Mouse (Mus musculus): ENCODE results near the gene Grid1. TPM values are rescaled to one million over a fixed set of nuclear protein-coding genes. Genes with fewer than 3 reads are reported as not detected.

The Grid1 gene
- polyA plus RNA-seq, 1 experiment = not detected

GRCm38 (mm10) chr14:34824186-34824585 is 4.3 kb downstream of the Grid1 start:
- peaks cover 24% of the 10 kb centered on the region for H3K4me1 ChIP-seq
- H3K9me3 ChIP-seq = peaks cover 6% of the 10 kb centered on the region; the same call in 1 of the 2 replicates
- H3K36me3 ChIP-seq (replicated peaks; ENCODE audit: low read length) = no peaks in the 10 kb centered on the region
- TF ChIP-seq FLI1 (IDR thresholded peaks at IDR 0.05; ENCODE audit: low read length) = no peak
- no peak for TF ChIP-seq GATA1 (IDR thresholded peaks at IDR 0.05; ENCODE audit: borderline replicate concordance, low read length)
- peaks cover 61% of the 10 kb centered on the region for H3K27me3 ChIP-seq (replicated peaks)
- no peak overlapping the region for H3K4me3 ChIP-seq (replicated peaks)

GRCm38 (mm10) chr14:34825902-34826301 is 6.0 kb downstream of the Grid1 start:
- peaks cover 44% of the 10 kb centered on the region for H3K27me3 ChIP-seq (replicated peaks)
- H3K9me3 ChIP-seq = peaks cover 6% of the 10 kb centered on the region; the same call in 1 of the 2 replicates
- H3K36me3 ChIP-seq (replicated peaks; ENCODE audit: low read length) = no peaks in the 10 kb centered on the region
- no peak overlapping the region for H3K4me3 ChIP-seq (replicated peaks)
- no peak for TF ChIP-seq GATA1 (IDR thresholded peaks at IDR 0.05; ENCODE audit: borderline replicate concordance, low read length)
- TF ChIP-seq FLI1 (IDR thresholded peaks at IDR 0.05; ENCODE audit: low read length) = no peak
- peaks cover 11% of the 10 kb centered on the region for H3K4me1 ChIP-seq

- Histone ChIP-seq H3K9me3 (no peaks in the 10 kb centered on the region), H3K36me3 (replicated peaks; ENCODE audit: low read length) (no peaks in the 10 kb centered on the region), H3K27me3 (replicated peaks) (peaks cover 8% of the 10 kb centered on the region), H3K4me1 (no peaks in the 10 kb centered on the region), H3K4me3 (replicated peaks) (no peak overlapping the region)
- no peak for TF ChIP-seq FLI1 (IDR thresholded peaks at IDR 0.05; ENCODE audit: low read length)
- TF ChIP-seq GATA1 (IDR thresholded peaks at IDR 0.05; ENCODE audit: borderline replicate concordance, low read length) = no peak
Observed at GRCm38 (mm10) chr14:34829831-34830230, 9.9 kb downstream of the Grid1 start.

- no peaks in the 10 kb centered on the region for H3K36me3 ChIP-seq (replicated peaks; ENCODE audit: low read length)
- no peak overlapping the region for H3K4me3 ChIP-seq (replicated peaks)
- no peaks in the 10 kb centered on the region for H3K27me3 ChIP-seq (replicated peaks)
- TF ChIP-seq FLI1 (IDR thresholded peaks at IDR 0.05; ENCODE audit: low read length) (no peak), GATA1 (IDR thresholded peaks at IDR 0.05; ENCODE audit: borderline replicate concordance, low read length) (no peak)
- no peaks in the 10 kb centered on the region; the same call in 1 of the 2 replicates for H3K9me3 ChIP-seq
- H3K4me1 ChIP-seq = no peaks in the 10 kb centered on the region
Observed at GRCm38 (mm10) chr14:34837145-34837544, 17.2 kb downstream of the Grid1 start.

- H3K27me3 ChIP-seq (replicated peaks) = no peaks in the 10 kb centered on the region
- H3K4me3 ChIP-seq (replicated peaks) = no peak overlapping the region
- H3K36me3 ChIP-seq (replicated peaks; ENCODE audit: low read length) = no peaks in the 10 kb centered on the region
- TF ChIP-seq GATA1 (IDR thresholded peaks at IDR 0.05; ENCODE audit: borderline replicate concordance, low read length) (no peak), FLI1 (IDR thresholded peaks at IDR 0.05; ENCODE audit: low read length) (no peak)
- no peaks in the 10 kb centered on the region; the same call in 1 of the 2 replicates for H3K9me3 ChIP-seq
- H3K4me1 ChIP-seq = no peaks in the 10 kb centered on the region
Observed at GRCm38 (mm10) chr14:34838999-34839398, 19.1 kb downstream of the Grid1 start.

GRCm38 (mm10) chr14:34839898-34840297 is 20.0 kb downstream of the Grid1 start:
- no peaks in the 10 kb centered on the region for H3K36me3 ChIP-seq (replicated peaks; ENCODE audit: low read length)
- no peak for TF ChIP-seq FLI1 (IDR thresholded peaks at IDR 0.05; ENCODE audit: low read length)
- no peak for TF ChIP-seq GATA1 (IDR thresholded peaks at IDR 0.05; ENCODE audit: borderline replicate concordance, low read length)
- no peaks in the 10 kb centered on the region for H3K4me1 ChIP-seq
- no peaks in the 10 kb centered on the region for H3K27me3 ChIP-seq (replicated peaks)
- H3K4me3 ChIP-seq (replicated peaks) = no peak overlapping the region
- no peaks in the 10 kb centered on the region; the same call in 1 of the 2 replicates for H3K9me3 ChIP-seq

- Histone ChIP-seq H3K9me3 (no peaks in the 10 kb centered on the region; the same call in 1 of the 2 replicates), H3K27me3 (replicated peaks) (no peaks in the 10 kb centered on the region), H3K4me1 (no peaks in the 10 kb centered on the region), H3K36me3 (replicated peaks; ENCODE audit: low read length) (no peaks in the 10 kb centered on the region), H3K4me3 (replicated peaks) (no peak overlapping the region)
- TF ChIP-seq FLI1 (IDR thresholded peaks at IDR 0.05; ENCODE audit: low read length) = no peak
- no peak for TF ChIP-seq GATA1 (IDR thresholded peaks at IDR 0.05; ENCODE audit: borderline replicate concordance, low read length)
Observed at GRCm38 (mm10) chr14:34843579-34843978, 23.7 kb downstream of the Grid1 start.

- TF ChIP-seq GATA1 (IDR thresholded peaks at IDR 0.05; ENCODE audit: borderline replicate concordance, low read length) (no peak), FLI1 (IDR thresholded peaks at IDR 0.05; ENCODE audit: low read length) (no peak)
- H3K36me3 ChIP-seq (replicated peaks; ENCODE audit: low read length) = no peaks in the 10 kb centered on the region
- no peaks in the 10 kb centered on the region for H3K27me3 ChIP-seq (replicated peaks)
- no peak overlapping the region for H3K4me3 ChIP-seq (replicated peaks)
- no peaks in the 10 kb centered on the region for H3K4me1 ChIP-seq
- no peaks in the 10 kb centered on the region; the same call in 1 of the 2 replicates for H3K9me3 ChIP-seq
Observed at GRCm38 (mm10) chr14:34844166-34844565, 24.3 kb downstream of the Grid1 start.

- Histone ChIP-seq H3K4me1 (no peaks in the 10 kb centered on the region), H3K4me3 (replicated peaks) (no peak overlapping the region), H3K27me3 (replicated peaks) (no peaks in the 10 kb centered on the region), H3K36me3 (replicated peaks; ENCODE audit: low read length) (no peaks in the 10 kb centered on the region), H3K9me3 (no peaks in the 10 kb centered on the region)
- TF ChIP-seq GATA1 (IDR thresholded peaks at IDR 0.05; ENCODE audit: borderline replicate concordance, low read length) (no peak), FLI1 (IDR thresholded peaks at IDR 0.05; ENCODE audit: low read length) (no peak)
Observed at GRCm38 (mm10) chr14:34846799-34847198, 26.9 kb downstream of the Grid1 start.

GRCm38 (mm10) chr14:34847625-34848024 is 27.7 kb downstream of the Grid1 start:
- H3K4me3 ChIP-seq (replicated peaks) = no peak overlapping the region
- H3K9me3 ChIP-seq = no peaks in the 10 kb centered on the region
- no peak for TF ChIP-seq FLI1 (IDR thresholded peaks at IDR 0.05; ENCODE audit: low read length)
- no peak for TF ChIP-seq GATA1 (IDR thresholded peaks at IDR 0.05; ENCODE audit: borderline replicate concordance, low read length)
- H3K4me1 ChIP-seq = no peaks in the 10 kb centered on the region
- no peaks in the 10 kb centered on the region for H3K36me3 ChIP-seq (replicated peaks; ENCODE audit: low read length)
- H3K27me3 ChIP-seq (replicated peaks) = no peaks in the 10 kb centered on the region
